Mouse (Mus musculus) testis, postnatal 10 days (tissue): ENCODE results near the gene Apoc2.

ENCODE experiments used
- DNase-seq: peaks from one replicate; pipeline ENCODE4 v3.0.0; 2021; ENCODE audit warnings: low spot score

Gene Apoc2

GRCm38 (mm10) chr7:19678901-19679300 lies 1.2 kb upstream of the Apoc2 start:
- no peak for DNase-seq

DNA sequence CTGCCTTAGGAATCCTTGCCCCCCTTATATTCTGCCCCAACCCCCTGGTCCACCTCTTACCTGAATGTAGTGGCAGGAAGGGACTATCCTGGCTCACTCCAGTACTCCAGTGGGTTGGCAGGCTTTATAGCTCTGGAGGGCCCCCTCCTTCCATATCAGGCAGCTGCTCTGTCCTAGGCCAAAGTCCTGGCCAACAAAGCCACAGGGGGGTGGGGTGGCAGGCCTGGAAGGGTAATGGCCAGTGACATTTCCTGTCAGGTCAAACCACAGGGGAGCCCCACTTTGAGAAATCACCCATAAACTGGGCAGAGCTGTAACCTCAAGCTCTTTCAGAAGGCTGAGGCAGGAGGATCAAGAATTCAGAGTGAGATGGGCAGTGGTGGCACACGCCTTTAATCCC lies 1.1 kb downstream of the Apoc2 start:
- DNase-seq, result no peak

- no peak for DNase-seq
Observed at GRCm38 (mm10) chr7:19675824-19676223, 1.9 kb downstream of the Apoc2 start.

DNA sequence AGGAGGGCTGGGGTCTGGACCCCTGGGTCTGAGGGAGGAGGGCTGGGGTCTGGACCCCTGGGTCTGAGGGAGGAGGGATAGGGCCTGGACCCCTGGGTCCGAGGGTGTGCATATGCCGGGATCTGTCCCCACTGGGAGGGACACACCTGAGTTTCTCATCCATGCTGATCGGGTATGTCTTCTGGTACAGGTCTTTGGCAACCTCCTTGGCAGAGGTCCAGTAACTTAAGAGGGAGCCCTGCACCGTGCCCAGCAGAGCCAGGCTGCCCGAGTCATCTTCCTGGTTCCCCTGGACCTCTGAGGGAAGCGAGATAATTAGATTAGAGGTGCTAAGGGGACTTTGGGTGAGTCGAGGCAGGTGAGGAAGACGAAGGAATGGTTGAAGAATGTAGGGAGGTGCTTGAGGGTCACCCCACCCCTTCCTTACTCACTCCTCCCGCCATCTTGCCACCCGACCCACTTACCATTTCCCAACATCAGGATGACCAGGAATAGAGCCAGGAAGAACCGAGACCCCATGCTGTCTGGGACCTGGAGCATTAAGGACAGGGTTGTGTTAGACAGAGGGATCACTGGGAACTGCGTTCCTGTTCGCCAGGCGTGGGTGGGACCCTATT lies 4.5 kb downstream of the Apoc2 start:
- no peak for DNase-seq

DNA sequence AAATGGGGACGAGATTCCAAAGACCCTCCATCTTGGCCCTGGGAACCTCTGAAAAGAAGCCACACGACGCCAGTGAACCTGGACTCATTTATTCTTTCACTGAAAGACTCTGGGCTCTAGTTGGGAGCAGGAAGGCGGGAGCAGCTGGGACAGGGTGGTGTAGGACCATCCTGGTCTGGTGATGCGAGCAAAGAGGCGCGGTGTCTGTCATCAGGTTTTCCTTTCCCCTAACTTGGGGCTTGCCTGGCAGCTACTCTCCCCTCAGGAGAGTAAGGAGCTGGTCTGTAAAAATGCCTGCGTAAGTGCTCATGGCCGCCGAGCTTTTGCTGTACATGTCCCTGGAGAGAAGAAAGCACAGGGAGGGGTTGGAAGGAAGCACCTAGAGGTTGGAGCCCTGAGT lies 6.2 kb downstream of the Apoc2 start:
- DNase-seq, result no peak

DNA sequence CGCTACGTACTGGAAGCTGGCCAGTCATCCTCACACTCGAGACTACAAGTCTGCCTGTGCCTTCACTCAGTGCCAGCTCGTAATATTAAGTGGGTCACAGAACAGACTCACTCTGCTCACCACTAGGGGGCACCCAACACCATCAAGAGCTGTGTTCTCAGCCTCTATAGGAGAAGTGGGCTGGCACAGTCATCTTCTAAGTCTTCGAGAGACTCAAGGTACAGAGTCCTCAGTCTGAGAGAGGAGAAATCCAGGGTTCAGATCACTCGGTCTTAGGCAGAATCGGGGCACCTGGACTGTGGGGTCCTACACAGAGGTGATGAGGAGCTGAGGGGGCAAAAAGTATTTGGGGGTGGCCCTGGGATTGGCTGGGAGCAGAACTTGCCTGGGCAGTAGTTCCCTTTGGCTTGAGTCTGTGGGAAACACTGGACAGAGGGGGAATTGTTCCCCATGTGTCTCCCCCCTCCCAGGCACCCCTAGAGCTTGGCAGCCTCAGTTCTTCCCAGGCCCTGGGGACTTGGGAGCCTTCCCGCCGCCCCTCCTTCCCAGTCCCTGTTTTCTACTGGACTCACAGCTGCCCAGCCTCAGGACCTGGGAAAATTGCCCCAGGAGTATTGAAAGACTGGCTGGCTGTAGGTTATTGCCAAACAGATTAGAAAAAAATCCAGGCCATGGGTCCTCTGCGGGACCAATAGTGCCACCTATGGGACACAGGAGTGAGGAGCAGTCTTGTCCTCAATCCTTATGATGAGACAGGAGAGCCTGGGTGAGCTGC lies 8.6 kb downstream of the Apoc2 start:
- peak; percentile 94 for DNase-seq

DNA sequence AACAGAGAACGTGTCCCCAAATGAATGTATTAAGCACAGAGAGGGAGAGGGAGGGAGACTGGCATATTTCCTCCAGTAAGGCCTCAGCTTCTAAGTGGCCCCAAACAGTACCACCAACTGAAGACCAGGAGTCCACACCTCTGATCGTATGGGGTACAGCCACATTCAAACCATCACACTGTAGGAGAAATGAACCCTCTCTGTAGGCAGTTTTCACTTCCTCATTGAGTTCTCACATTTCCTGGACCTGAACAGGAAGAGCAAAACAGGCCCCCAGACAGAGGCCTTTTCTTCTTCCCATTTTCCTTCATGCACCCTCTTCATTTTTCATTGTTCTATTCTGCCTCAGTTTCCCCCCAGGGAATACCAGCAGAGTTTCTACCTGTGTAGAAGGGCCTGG lies 10.3 kb downstream of the Apoc2 start:
- no peak for DNase-seq

DNA sequence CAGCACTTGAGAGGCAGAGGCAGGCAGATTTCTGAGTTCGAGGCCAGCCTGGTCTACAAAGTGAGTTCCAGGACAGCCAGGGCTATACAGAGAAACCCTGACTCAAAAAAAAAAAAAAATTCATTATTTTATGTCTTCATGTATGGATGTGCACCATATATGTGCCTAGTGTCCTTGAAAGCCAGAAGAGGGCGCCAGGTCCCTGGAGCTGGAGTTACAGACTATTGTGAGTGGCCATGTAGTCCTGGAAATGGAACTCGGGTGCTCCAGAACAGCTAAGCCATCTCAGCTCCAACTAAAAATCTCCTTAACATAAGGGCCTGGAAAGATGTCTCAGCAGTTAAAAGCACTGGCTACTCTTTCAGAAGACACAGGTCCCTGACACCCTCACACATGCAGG lies 11.0 kb downstream of the Apoc2 start:
- DNase-seq, result no peak

GRCm38 (mm10) chr7:19664955-19665841 lies 12.5 kb downstream of the Apoc2 start, which contains the start of gene Clptm1:
TSS of gene Clptm1 (minus strand) at chr7:19665033.
- peak; percentile 98 for DNase-seq

DNA sequence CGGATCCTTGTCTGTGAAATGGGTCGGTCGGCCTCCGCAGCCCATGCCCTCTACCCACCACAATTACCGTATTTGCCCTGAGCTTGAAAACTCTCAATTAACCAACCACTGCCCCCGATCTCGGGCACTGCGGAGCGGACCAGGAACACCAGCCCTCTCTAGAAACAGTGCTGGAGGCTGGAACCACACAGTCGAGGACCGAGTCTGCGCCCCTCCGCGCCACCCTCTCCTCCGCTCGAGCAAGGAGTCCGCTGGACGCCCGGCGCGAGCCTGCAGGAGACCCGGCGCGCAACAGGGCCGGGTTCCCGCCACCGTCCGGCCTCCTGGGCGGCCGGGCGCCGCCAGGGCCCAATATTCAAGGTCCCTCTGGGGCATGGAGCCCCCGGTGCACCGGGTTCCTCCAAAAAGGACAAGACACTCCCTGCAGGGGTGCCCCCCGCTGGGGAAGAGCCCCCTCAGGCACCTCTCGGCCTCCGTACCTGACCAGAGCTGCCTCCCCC lies 13.2 kb downstream of the Apoc2 start:
- no peak for DNase-seq

DNA sequence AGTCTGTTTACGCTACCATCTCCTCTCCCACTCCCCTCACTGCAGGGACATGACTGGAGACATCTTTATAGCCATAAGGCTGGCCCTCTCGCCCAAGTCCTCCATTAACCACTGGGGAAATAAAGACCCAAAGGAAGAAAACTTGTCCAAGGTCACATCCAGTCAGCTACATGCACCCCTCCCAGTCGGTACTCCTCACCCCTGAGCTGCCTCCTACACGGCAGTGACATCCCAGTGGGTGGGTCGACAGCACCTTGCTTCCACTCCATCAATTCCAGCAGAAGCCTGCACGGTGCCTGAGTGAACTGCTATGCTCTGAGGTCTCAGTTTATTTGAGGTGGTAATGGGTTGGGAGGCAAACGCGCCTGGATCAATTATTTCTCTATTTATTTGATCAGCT lies 13.8 kb downstream of the Apoc2 start:
- no peak for DNase-seq

GRCm38 (mm10) chr7:19652614-19653013 lies 25.1 kb downstream of the Apoc2 start:
- DNase-seq, result no peak

- DNase-seq, result no peak
Observed at GRCm38 (mm10) chr7:19651063-19651786, 26.5 kb downstream of the Apoc2 start.

GRCm38 (mm10) chr7:19641223-19641622 lies 36.5 kb downstream of the Apoc2 start:
- no peak for DNase-seq

GRCm38 (mm10) chr7:19635074-19635827 lies 42.5 kb downstream of the Apoc2 start:
- no peak for DNase-seq

DNA sequence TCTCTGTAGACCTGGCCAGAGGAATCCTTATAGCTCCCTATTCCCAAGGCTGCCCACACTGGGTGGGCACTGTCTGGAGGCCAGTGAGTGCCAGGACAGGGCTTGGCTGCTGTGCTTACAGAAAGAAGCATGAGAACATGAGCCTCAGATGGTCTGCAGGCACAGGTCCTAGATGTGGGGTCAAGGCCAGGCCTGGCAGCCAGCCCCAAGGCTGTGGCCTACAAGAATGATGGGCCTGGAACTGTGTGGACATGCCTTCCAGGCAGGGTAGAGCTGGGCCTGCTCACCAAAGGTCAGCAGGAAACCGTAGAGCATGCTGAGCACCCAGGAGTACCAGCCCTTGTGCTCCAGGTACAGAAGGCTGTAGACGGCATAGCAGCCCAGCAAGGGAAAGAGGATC lies 43.1 kb downstream of the Apoc2 start:
- peak; percentile 73 for DNase-seq

- DNase-seq, result no peak
Observed at GRCm38 (mm10) chr7:19633855-19634254, 43.9 kb downstream of the Apoc2 start.

DNA sequence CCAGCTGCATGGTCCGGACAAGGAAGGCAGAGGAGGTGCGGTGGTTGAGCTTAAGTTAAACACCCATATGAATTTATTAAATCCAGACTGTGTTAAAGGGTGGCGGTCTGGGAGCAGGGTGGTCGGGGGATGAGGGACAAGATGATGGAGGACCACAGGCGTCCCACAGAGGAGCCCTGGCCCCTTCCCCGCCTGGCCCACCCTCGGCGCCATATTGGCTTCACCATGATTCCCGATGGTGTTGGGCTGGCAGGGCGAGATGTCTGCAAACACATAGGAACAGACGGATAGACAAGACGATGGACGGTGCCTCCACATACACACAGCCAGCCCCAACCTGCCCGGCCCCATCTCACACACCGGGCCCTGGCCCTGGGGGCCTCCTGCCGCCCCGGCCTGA lies 44.5 kb downstream of the Apoc2 start:
- no peak for DNase-seq

- no peak for DNase-seq
Observed at GRCm38 (mm10) chr7:19632720-19633119, 45.0 kb downstream of the Apoc2 start.

- no peak for DNase-seq
Observed at GRCm38 (mm10) chr7:19632275-19632674, 45.5 kb downstream of the Apoc2 start.

DNA sequence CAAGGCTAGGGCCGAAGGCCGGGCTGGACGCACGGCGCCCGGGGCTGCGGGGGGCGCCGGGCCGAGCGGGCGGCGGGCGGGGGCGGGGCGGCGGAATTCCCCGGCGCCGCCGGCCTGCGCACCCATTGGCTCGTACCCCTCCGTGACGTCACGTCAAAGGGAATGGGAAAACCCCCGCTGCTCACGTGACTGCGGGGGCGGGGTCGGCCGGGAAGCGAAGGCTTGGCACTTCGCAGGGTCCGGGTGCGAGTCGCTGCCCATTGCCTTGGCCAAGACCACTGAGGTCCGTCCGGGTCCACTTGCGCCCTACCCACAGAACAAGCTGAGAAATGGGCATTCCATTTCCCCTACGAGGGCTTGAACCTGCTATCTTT lies 48.4 kb downstream of the Apoc2 start, which contains the start of gene Relb:
Gene Relb, minus strand, starts transcription at position 78 of the 374 bp plus-strand sequence.
- peak; percentile 98 for DNase-seq
